Mouse (Mus musculus) olfactory bulb, adult 2 months (tissue): ENCODE data around the gene Cenpf.

Experiments used
- CTCF ChIP-seq: fragments of 200-500 bp; IDR thresholded peaks from 2 replicates; pipeline ENCODE4 v1.5.1; 2012; ENCODE audit warnings: low read depth, mild to moderate bottlenecking, low read length, moderate library complexity; ENCODE audit not compliant: insufficient read depth
- POLR2A ChIP-seq: fragments of 200-500 bp; IDR thresholded peaks from 2 replicates; pipeline ENCODE4 v1.6.1; 2012; ENCODE audit warnings: mild to moderate bottlenecking, low read depth, low read length, moderate library complexity; ENCODE audit not compliant: insufficient read depth

DNA sequence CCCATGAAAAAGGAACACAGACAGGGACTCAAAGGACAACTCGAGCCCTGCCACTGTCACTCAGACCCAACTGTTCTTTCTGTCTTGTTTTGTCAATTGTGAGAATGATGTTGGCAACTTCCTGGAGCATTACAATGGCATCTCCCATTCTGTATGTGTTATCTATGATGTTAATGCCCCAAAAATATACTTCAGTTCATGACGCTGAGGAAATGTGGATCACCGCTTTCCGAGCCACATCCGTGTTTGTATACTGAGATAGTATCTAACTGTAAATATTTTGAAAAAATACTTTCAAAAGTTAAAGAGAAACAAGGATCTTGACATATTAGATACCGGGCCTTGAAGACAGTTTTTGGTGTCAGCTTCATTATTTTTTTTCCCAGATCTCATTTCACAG, 1.9 kb downstream of the Cenpf start:
- TF ChIP-seq POLR2A (no peak), CTCF (no peak)
